Mouse (Mus musculus) activated CD4-positive, CD25-positive, alpha-beta regulatory T cell (primary cell): ENCODE data around the gene Lipo3. TPM values are rescaled to one million over a fixed set of nuclear protein-coding genes. Genes with fewer than 3 reads are reported as not detected.

Experiments used
- polyA plus RNA-seq, 2 experiments: library from polyadenylated mRNA; unstranded; fragments of 100-300 nt; shearing (Covaris generic); gene quantifications; one replicate each; pipeline ENCODE4 v1.2.1; 2017

Lipo3 gene
- 10 to 100 TPM; 13.8 to 17.5 TPM for polyA plus RNA-seq

GRCm38 (mm10) chr19:33761287-33762086, at the start of gene Lipo3:
Gene Lipo3 (minus strand): TSS chr19:33761951.

GRCm38 (mm10) chr19:33787359-33787758, 25.6 kb upstream of the Lipo3 start, which contains the start of gene Lipo1:
Gene Lipo1 (minus strand): TSS chr19:33787459.

GRCm38 (mm10) chr19:33751259-33751658, 10.5 kb downstream of the Lipo3 start, which contains the start of gene Lipo2:
Gene Lipo2 (minus strand): TSS chr19:33751359.

GRCm38 (mm10) chr19:33625152-33625551, 136.6 kb downstream of the Lipo3 start, which contains the start of gene Gm8978:
Gene Gm8978 (minus strand): TSS chr19:33625252.

GRCm38 (mm10) chr19:33517680-33518079, 244.1 kb downstream of the Lipo3 start, which contains the start of gene Lipo4:
Gene Lipo4 (minus strand): TSS chr19:33517780.

Other genes with a start within 250 kb of the Lipo3 start
- gene Lipo4, start 244.2 kb downstream of the Lipo3 start, polyA plus RNA-seq = not detected
- gene Gm8978, start 136.7 kb downstream of the Lipo3 start, polyA plus RNA-seq = under 1 TPM in 1 of 2 experiments, not detected in 1; 0.18 TPM
- under 1 TPM; 0.33 to 0.69 TPM for gene Lipo2, start 10.6 kb downstream of the Lipo3 start, polyA plus RNA-seq
- not detected for gene Lipo1, start 25.5 kb upstream of the Lipo3 start, polyA plus RNA-seq
- under 1 TPM in 1 of 2 experiments, not detected in 1; 0.32 TPM for gene Lipf, start 199.2 kb upstream of the Lipo3 start, polyA plus RNA-seq
- under 1 TPM in 1 of 2 experiments, not detected in 1; 0.14 TPM for gene Lipk, start 246.3 kb upstream of the Lipo3 start, polyA plus RNA-seq